Mouse (Mus musculus) neural tube, embryonic 13.5 days (tissue): ENCODE measurements around the gene Ahnak. TPM values are rescaled to one million over a fixed set of nuclear protein-coding genes. Genes with fewer than 3 reads are reported as not detected.
A peak's percentile ranks its signal among the peaks of the same experiment; 100 is the strongest.
"Not testable (repeated sequence)": the region's sequence is repeated elsewhere in the genome, so short reads cannot be mapped to it uniquely, and the experiment has no call there.

Experiments
- ATAC-seq: fragments of 200-750 bp; cut with Nextera tagmentation; 2 replicates; pipeline ENCODE4 v1.8.0; 2017; ENCODE audit warnings: low read depth, mild to moderate bottlenecking, moderate TSS enrichment, moderate library complexity
- H3K27ac ChIP-seq: fragments of 300-500 bp; sonication (generic); replicated peaks from 2 replicates; pipeline ENCODE4 v1.5.1; 2015; ENCODE audit warnings: moderate library complexity, mild to moderate bottlenecking, inconsistent platforms
- H3K27me3 ChIP-seq: fragments of 300-500 bp; sonication (generic); 2 replicates; pipeline ENCODE4 v1.6.1; 2015; ENCODE audit warnings: mild to moderate bottlenecking, inconsistent platforms
- H3K36me3 ChIP-seq: fragments of 300-500 bp; sonication (generic); 2 replicates; pipeline ENCODE4 v1.6.1; 2015; ENCODE audit warnings: mild to moderate bottlenecking, inconsistent platforms
- H3K4me1 ChIP-seq: fragments of 300-500 bp; sonication (generic); replicated peaks from 2 replicates; pipeline ENCODE4 v1.6.1; 2015; ENCODE audit warnings: inconsistent platforms
- H3K4me2 ChIP-seq: fragments of 300-500 bp; sonication (generic); 2 replicates; pipeline ENCODE4 v1.6.1; 2015; ENCODE audit warnings: inconsistent platforms, mild to moderate bottlenecking, moderate library complexity
- H3K4me3 ChIP-seq: fragments of 300-500 bp; sonication (generic); 2 replicates; pipeline ENCODE4 v1.5.1; 2015; ENCODE audit warnings: mild to moderate bottlenecking, inconsistent platforms
- H3K9ac ChIP-seq: fragments of 300-500 bp; sonication (generic); 2 replicates; pipeline ENCODE4 v1.6.1; 2015; ENCODE audit warnings: moderate library complexity, mild to moderate bottlenecking, inconsistent platforms
- H3K9me3 ChIP-seq: fragments of 300-500 bp; sonication (generic); 2 replicates; pipeline ENCODE4 v1.6.1; 2016; ENCODE audit warnings: inconsistent platforms
- WGBS: fragments of 180-500 bp; shearing (Covaris S2); methylation state at CpG from one replicate; pipeline ENCODE4 v1.1.7; 2015; 5-methylcytosine and 5-hydroxymethylcytosine counted together
- polyA plus RNA-seq: library from polyadenylated mRNA; unstranded; fragments of >200 nt; fragmentation: Nextera tagmentation; extraction: Ambion mirVana; gene quantifications from 2 replicates; pipeline ENCODE4 v1.2.1, GENCODE M21; 2015

Ahnak gene
- polyA plus RNA-seq, 1 experiment from 2014 or later = 4.9 TPM

- WGBS = 2% methylated on average over 46 of the region's 46 CpGs
- H3K4me2 ChIP-seq = peak within 1 kb of the TSS; percentile 91
- peak within 1 kb of the TSS; percentile 83 for H3K9ac ChIP-seq
- peak within 1 kb of the TSS; percentile 94 for H3K27ac ChIP-seq
- H3K36me3 ChIP-seq = peaks cover 74% of the 10 kb centered on the region
- H3K4me1 ChIP-seq = peaks cover 45% of the 10 kb centered on the region
- H3K27me3 ChIP-seq = no peaks in the 10 kb centered on the region
- no peaks in the 10 kb centered on the region for H3K9me3 ChIP-seq
- ATAC-seq = peak; percentile 95
- H3K4me3 ChIP-seq = peak within 1 kb of the TSS; percentile 82
These were observed 35.7 kb upstream of the Ahnak start, which contains the start of gene Tut1 for GRCm38 (mm10) chr19:8953135-8954039. Gene Tut1 (plus strand): TSS chr19:8953847.

- peak overlapping the region; percentile 94 for H3K27ac ChIP-seq
- 7% methylated on average over 9 of the region's 9 CpGs for WGBS
- no peaks in the 10 kb centered on the region for H3K9me3 ChIP-seq
- H3K4me1 ChIP-seq = peaks cover 45% of the 10 kb centered on the region
- H3K9ac ChIP-seq = peak overlapping the region; percentile 83
- H3K36me3 ChIP-seq = peaks cover 72% of the 10 kb centered on the region
- no peaks in the 10 kb centered on the region for H3K27me3 ChIP-seq
- peak overlapping the region; percentile 82 for H3K4me3 ChIP-seq
- ATAC-seq = 0 out of 2 replicates have a peak, but pooled peaks have one; percentile 2
- H3K4me2 ChIP-seq = peak overlapping the region; percentile 91
These were observed 34.9 kb upstream of the Ahnak start for GRCm38 (mm10) chr19:8954171-8954570.

GRCm38 (mm10) chr19:8962256-8962655 is 26.8 kb upstream of the Ahnak start:
- Histone ChIP-seq H3K9me3 (no peaks in the 10 kb centered on the region), H3K27ac (no peak overlapping the region), H3K27me3 (no peaks in the 10 kb centered on the region), H3K4me1 (peaks cover 10% of the 10 kb centered on the region), H3K36me3 (peaks cover 85% of the 10 kb centered on the region), H3K9ac (0 out of 2 replicates have a peak overlapping the region, but pooled peaks have one; percentile 13), H3K4me3 (no peak overlapping the region), H3K4me2 (no peak overlapping the region)
- no peak for ATAC-seq
- 92% methylated on average over 2 of the region's 2 CpGs for WGBS

GRCm38 (mm10) chr19:8965075-8965474 is 24.0 kb upstream of the Ahnak start:
- H3K27me3 ChIP-seq = no peaks in the 10 kb centered on the region
- H3K27ac ChIP-seq = no peak overlapping the region
- H3K36me3 ChIP-seq = peaks cover 73% of the 10 kb centered on the region
- H3K9ac ChIP-seq = 0 out of 2 replicates have a peak overlapping the region, but pooled peaks have one; percentile 8
- H3K4me1 ChIP-seq = peaks cover 30% of the 10 kb centered on the region
- H3K4me3 ChIP-seq = no peak overlapping the region
- WGBS = 88% methylated on average over 11 of the region's 11 CpGs
- ATAC-seq = no peak
- H3K9me3 ChIP-seq = no peaks in the 10 kb centered on the region
- H3K4me2 ChIP-seq = no peak overlapping the region

GRCm38 (mm10) chr19:8965771-8966170 is 23.3 kb upstream of the Ahnak start:
- Histone ChIP-seq H3K4me2 (peak overlapping the region; percentile 94), H3K9ac (peak overlapping the region; percentile 72), H3K36me3 (peaks cover 73% of the 10 kb centered on the region), H3K9me3 (no peaks in the 10 kb centered on the region), H3K4me1 (peaks cover 30% of the 10 kb centered on the region), H3K4me3 (peak overlapping the region; percentile 84), H3K27me3 (no peaks in the 10 kb centered on the region), H3K27ac (peak overlapping the region; percentile 87)
- 79% methylated on average over 8 of the region's 8 CpGs for WGBS
- ATAC-seq = no peak

- Histone ChIP-seq H3K27ac (peak overlapping the region; percentile 87), H3K4me2 (peak overlapping the region; percentile 94), H3K9ac (peak overlapping the region; percentile 72), H3K36me3 (peaks cover 73% of the 10 kb centered on the region), H3K9me3 (no peaks in the 10 kb centered on the region), H3K4me3 (peak overlapping the region; percentile 84), H3K4me1 (peaks cover 30% of the 10 kb centered on the region), H3K27me3 (no peaks in the 10 kb centered on the region)
- WGBS = 49% methylated on average over 5 of the region's 5 CpGs
- ATAC-seq = no peak; the same call in 1 of the 2 replicates
These were observed 22.9 kb upstream of the Ahnak start for GRCm38 (mm10) chr19:8966198-8966589.

- ATAC-seq = peak; percentile 98
- under 1% methylated on average over 52 of the region's 52 CpGs for WGBS
- Histone ChIP-seq H3K36me3 (peaks cover 73% of the 10 kb centered on the region), H3K9me3 (no peaks in the 10 kb centered on the region), H3K27ac (peak within 1 kb of the TSS; percentile 87), H3K4me3 (peak within 1 kb of the TSS; percentile 84), H3K4me2 (peak within 1 kb of the TSS; percentile 94), H3K27me3 (no peaks in the 10 kb centered on the region), H3K9ac (peak within 1 kb of the TSS; percentile 90), H3K4me1 (peaks cover 30% of the 10 kb centered on the region)
These were observed 22.3 kb upstream of the Ahnak start, which contains the start of gene Eef1g for GRCm38 (mm10) chr19:8966590-8967372. Gene Eef1g (plus strand): TSS chr19:8967041.

- peak overlapping the region; percentile 90 for H3K9ac ChIP-seq
- H3K36me3 ChIP-seq = peaks cover 73% of the 10 kb centered on the region
- H3K9me3 ChIP-seq = no peaks in the 10 kb centered on the region
- peak overlapping the region; percentile 84 for H3K4me3 ChIP-seq
- peak overlapping the region; percentile 94 for H3K4me2 ChIP-seq
- ATAC-seq = peak; percentile 15
- WGBS = under 1% methylated on average over 8 of the region's 8 CpGs
- peaks cover 30% of the 10 kb centered on the region for H3K4me1 ChIP-seq
- H3K27me3 ChIP-seq = no peaks in the 10 kb centered on the region
- peak overlapping the region; percentile 84 for H3K27ac ChIP-seq
These were observed 21.7 kb upstream of the Ahnak start for GRCm38 (mm10) chr19:8967373-8967743.

GRCm38 (mm10) chr19:8967893-8968292 is 21.2 kb upstream of the Ahnak start:
- no peak for ATAC-seq
- peaks cover 30% of the 10 kb centered on the region for H3K4me1 ChIP-seq
- H3K9me3 ChIP-seq = no peaks in the 10 kb centered on the region
- peak overlapping the region; percentile 90 for H3K9ac ChIP-seq
- peaks cover 73% of the 10 kb centered on the region for H3K36me3 ChIP-seq
- H3K4me3 ChIP-seq = peak overlapping the region; percentile 84
- WGBS = 12% methylated on average over 9 of the region's 9 CpGs
- H3K4me2 ChIP-seq = peak overlapping the region; percentile 94
- peak overlapping the region; percentile 84; the same call in 1 of the 2 replicates for H3K27ac ChIP-seq
- no peaks in the 10 kb centered on the region for H3K27me3 ChIP-seq

GRCm38 (mm10) chr19:8972491-8972890 is 16.6 kb upstream of the Ahnak start:
- not testable (repeated sequence) for H3K4me3 ChIP-seq, H3K27me3 ChIP-seq, H3K9ac ChIP-seq, H3K27ac ChIP-seq, H3K4me2 ChIP-seq, H3K9me3 ChIP-seq, ATAC-seq
- peaks cover 84% of the 10 kb centered on the region for H3K36me3 ChIP-seq
- peaks cover 20% of the 10 kb centered on the region for H3K4me1 ChIP-seq
- WGBS = 91% methylated on average over 8 of the region's 8 CpGs

GRCm38 (mm10) chr19:8974638-8975037 is 14.4 kb upstream of the Ahnak start:
- no peaks in the 10 kb centered on the region for H3K27me3 ChIP-seq
- no peak for ATAC-seq
- H3K36me3 ChIP-seq = peaks cover 98% of the 10 kb centered on the region
- no peaks in the 10 kb centered on the region for H3K9me3 ChIP-seq
- H3K4me2 ChIP-seq = no peak overlapping the region
- H3K4me3 ChIP-seq = no peak overlapping the region
- WGBS = 90% methylated on average over 1 of the region's 1 CpGs
- no peak overlapping the region for H3K9ac ChIP-seq
- no peaks in the 10 kb centered on the region for H3K4me1 ChIP-seq
- H3K27ac ChIP-seq = no peak overlapping the region

GRCm38 (mm10) chr19:8975491-8975890 is 13.6 kb upstream of the Ahnak start:
- Histone ChIP-seq H3K27ac (no peak overlapping the region), H3K4me3 (no peak overlapping the region), H3K36me3 (peaks cover 98% of the 10 kb centered on the region), H3K4me2 (no peak overlapping the region), H3K4me1 (peaks cover 4% of the 10 kb centered on the region), H3K9ac (no peak overlapping the region), H3K27me3 (no peaks in the 10 kb centered on the region), H3K9me3 (no peaks in the 10 kb centered on the region)
- ATAC-seq = no peak
- WGBS = 96% methylated on average over 2 of the region's 2 CpGs
